Mouse (Mus musculus) CH12.LX (cell line): ENCODE measurements around the gene Gclm. TPM values are rescaled to one million over a fixed set of nuclear protein-coding genes. Genes with fewer than 3 reads are reported as not detected.

Experiments used
- DNase-seq: peaks from one replicate; pipeline ENCODE4 v3.0.0-alpha.2; 2013; ENCODE audit errors: extremely low read depth
- H3K27ac ChIP-seq: 2 replicates; pipeline ENCODE4 v1.5.1; 2012; ENCODE audit warnings: low read depth, mild to moderate bottlenecking, control low read depth, moderate library complexity; ENCODE audit not compliant: insufficient read depth
- H3K27me3 ChIP-seq: replicated peaks from 2 replicates; pipeline ENCODE3; 2012; ENCODE audit warnings: inconsistent platforms
- H3K36me3 ChIP-seq, 2 experiments: replicated peaks in 1 of 2; 2 replicates each; pipeline versions ENCODE3 to v1.6.1; 2012; ENCODE audit warnings: inconsistent platforms in 1 of 2, low read length in 1 of 2, mild to moderate bottlenecking in 1 of 2, mixed read lengths in 1 of 2, moderate library complexity in 1 of 2; ENCODE audit not compliant: control insufficient read depth in 1 of 2, insufficient read depth in 1 of 2
- H3K4me1 ChIP-seq, 2 experiments: 2 replicates each; pipeline ENCODE4 v1.6.1; 2012; ENCODE audit warnings: inconsistent platforms in 1 of 2, moderate library complexity in 1 of 2; ENCODE audit not compliant: insufficient read depth in 2 of 2, control insufficient read depth in 1 of 2
- H3K4me2 ChIP-seq: 2 replicates; pipeline ENCODE4 v1.6.1; 2012; ENCODE audit warnings: low read depth, mild to moderate bottlenecking, control low read depth; ENCODE audit not compliant: poor library complexity, insufficient read depth, severe bottlenecking
- H3K4me3 ChIP-seq, 3 experiments: fragments of 150-350 bp in 1 of 3; sonication (generic) in 1 of 3; replicated peaks in 1 of 3; 2 replicates each; pipeline versions ENCODE3 to v1.5.1; 2011 to 2012; ENCODE audit warnings: low read depth in 2 of 3, low read length in 2 of 3, mild to moderate bottlenecking in 2 of 3, moderate library complexity in 2 of 3, control low read depth in 1 of 3, improper control_type of control experiment in 1 of 3, inconsistent platforms in 1 of 3, mixed read lengths in 1 of 3; ENCODE audit not compliant: poor library complexity in 1 of 3
- H3K79me2 ChIP-seq: replicated peaks from 2 replicates; pipeline ENCODE4 v1.6.1; 2012; ENCODE audit warnings: mild to moderate bottlenecking, moderate library complexity; ENCODE audit not compliant: control insufficient read depth, poor library complexity, insufficient read depth, severe bottlenecking; ENCODE audit errors: extremely low read depth
- H3K9ac ChIP-seq: 2 replicates; pipeline ENCODE4 v1.6.1; 2012; ENCODE audit warnings: low read depth, mild to moderate bottlenecking, control low read depth, moderate library complexity; ENCODE audit not compliant: insufficient read depth
- H3K9me3 ChIP-seq: replicated peaks from 2 replicates; pipeline ENCODE3; 2012; ENCODE audit warnings: low read length, inconsistent platforms, mixed read lengths
- BHLHE40 ChIP-seq: IDR thresholded peaks from 2 replicates; pipeline ENCODE4 v1.6.1; 2011; ENCODE audit warnings: mild to moderate bottlenecking, low read depth, low read length, improper control_type of control experiment
- CHD1 ChIP-seq: IDR thresholded peaks from 2 replicates; pipeline ENCODE4 v1.6.1; 2012; ENCODE audit warnings: low read depth, low read length, improper control_type of control experiment, inconsistent platforms
- CHD2 ChIP-seq: IDR thresholded peaks from 2 replicates; pipeline ENCODE4 v1.6.1; 2011; ENCODE audit warnings: low read length, improper control_type of control experiment
- CTCF ChIP-seq, 2 experiments: IDR thresholded peaks in 1 of 2; conservative IDR thresholded peaks in 1 of 2; 2 replicates each; pipeline ENCODE4 v1.5.1; 2011 to 2012; ENCODE audit warnings: low read depth in 2 of 2, low read length in 2 of 2, improper control_type of control experiment in 1 of 2, inconsistent platforms in 1 of 2, mild to moderate bottlenecking in 1 of 2, moderate library complexity in 1 of 2
- E2F4 ChIP-seq: IDR thresholded peaks from 2 replicates; pipeline ENCODE4 v1.6.1; 2011; ENCODE audit warnings: low read depth, low read length, improper control_type of control experiment; ENCODE audit not compliant: insufficient replicate concordance
- ELF1 ChIP-seq: IDR thresholded peaks from 2 replicates; pipeline ENCODE4 v1.6.1; 2014; ENCODE audit warnings: low read depth, mild to moderate bottlenecking, inconsistent platforms, low read length, improper control_type of control experiment
- EP300 ChIP-seq: IDR thresholded peaks from 2 replicates; pipeline ENCODE4 v1.6.1; 2011; ENCODE audit warnings: low read length, improper control_type of control experiment
- ETS1 ChIP-seq: conservative IDR thresholded peaks from 2 replicates; pipeline ENCODE4 v1.6.1; 2012; ENCODE audit warnings: low read depth, mild to moderate bottlenecking, inconsistent platforms, low read length, improper control_type of control experiment, moderate library complexity
- GABPA ChIP-seq: IDR thresholded peaks from 2 replicates; pipeline ENCODE4 v1.6.1; 2012; ENCODE audit warnings: low read depth, low read length, improper control_type of control experiment, inconsistent platforms; ENCODE audit not compliant: insufficient replicate concordance
- HCFC1 ChIP-seq: IDR thresholded peaks from 2 replicates; pipeline ENCODE4 v1.6.1; 2012; ENCODE audit warnings: low read depth, mild to moderate bottlenecking, inconsistent platforms, low read length, improper control_type of control experiment
- IRF4 ChIP-seq: IDR thresholded peaks from 2 replicates; pipeline ENCODE4 v1.6.1; 2014; ENCODE audit warnings: low read depth, mild to moderate bottlenecking, inconsistent platforms, low read length, improper control_type of control experiment
- JUN ChIP-seq: IDR thresholded peaks from 2 replicates; pipeline ENCODE4 v1.6.1; 2011; ENCODE audit warnings: low read depth, mild to moderate bottlenecking, low read length, improper control_type of control experiment, moderate library complexity; ENCODE audit not compliant: insufficient read depth
- JUND ChIP-seq: conservative IDR thresholded peaks from 2 replicates; pipeline ENCODE4 v1.6.1; 2011; ENCODE audit warnings: low read depth, low read length, improper control_type of control experiment
- KAT2A ChIP-seq: IDR thresholded peaks from 2 replicates; pipeline ENCODE4 v1.6.1; 2012; ENCODE audit warnings: low read length, improper control_type of control experiment, inconsistent platforms; ENCODE audit not compliant: insufficient replicate concordance
- MAFK ChIP-seq: IDR thresholded peaks from 2 replicates; pipeline ENCODE4 v1.6.1; 2011; ENCODE audit warnings: low read length, improper control_type of control experiment; ENCODE audit not compliant: insufficient replicate concordance
- MAX ChIP-seq: IDR thresholded peaks from 2 replicates; pipeline ENCODE4 v1.6.1; 2011; ENCODE audit warnings: low read length, improper control_type of control experiment
- MAZ ChIP-seq: IDR thresholded peaks from 2 replicates; pipeline ENCODE4 v1.6.1; 2012; ENCODE audit warnings: low read depth, mild to moderate bottlenecking, inconsistent platforms, low read length, improper control_type of control experiment, moderate library complexity
- MEF2A ChIP-seq: IDR thresholded peaks from 2 replicates; pipeline ENCODE4 v1.6.1; 2014; ENCODE audit warnings: low read depth, mild to moderate bottlenecking, inconsistent platforms, low read length, improper control_type of control experiment, borderline replicate concordance
- MXI1 ChIP-seq: IDR thresholded peaks from 2 replicates; pipeline ENCODE4 v1.6.1; 2011; ENCODE audit warnings: mild to moderate bottlenecking, low read depth, low read length, improper control_type of control experiment
- MYC ChIP-seq: IDR thresholded peaks from 2 replicates; pipeline ENCODE4 v1.6.1; 2011; ENCODE audit warnings: low read depth, mild to moderate bottlenecking, improper control_type of control experiment, low read length
- NELFE ChIP-seq: IDR thresholded peaks from 2 replicates; pipeline ENCODE4 v1.6.1; 2011; ENCODE audit warnings: low read depth, low read length, improper control_type of control experiment
- NRF1 ChIP-seq: IDR thresholded peaks from 2 replicates; pipeline ENCODE4 v1.6.1; 2014; ENCODE audit warnings: low read depth, mild to moderate bottlenecking, inconsistent platforms, low read length, improper control_type of control experiment, moderate library complexity
- PAX5 ChIP-seq: IDR thresholded peaks from 2 replicates; pipeline ENCODE4 v1.6.1; 2012; ENCODE audit warnings: low read length, inconsistent platforms, mixed read lengths
- POLR2A ChIP-seq: IDR thresholded peaks from 2 replicates; pipeline ENCODE4 v1.6.1; 2011; ENCODE audit warnings: low read depth, mild to moderate bottlenecking, improper control_type of control experiment, low read length
- POLR2AphosphoS2 ChIP-seq: IDR thresholded peaks from 2 replicates; pipeline ENCODE4 v1.6.1; 2011; ENCODE audit warnings: low read depth, low read length, improper control_type of control experiment
- RAD21 ChIP-seq: IDR thresholded peaks from 2 replicates; pipeline ENCODE4 v1.6.1; 2011; ENCODE audit warnings: low read depth, mild to moderate bottlenecking, low read length, improper control_type of control experiment, moderate library complexity
- RCOR1 ChIP-seq: conservative IDR thresholded peaks from 2 replicates; pipeline ENCODE4 v1.6.1; 2012; ENCODE audit warnings: low read depth, mild to moderate bottlenecking, inconsistent platforms, low read length, improper control_type of control experiment
- SIN3A ChIP-seq: IDR thresholded peaks from 2 replicates; pipeline ENCODE4 v1.6.1; 2012; ENCODE audit warnings: low read length, improper control_type of control experiment, inconsistent platforms
- SMC3 ChIP-seq: IDR thresholded peaks from 2 replicates; pipeline ENCODE4 v1.6.1; 2011; ENCODE audit warnings: low read depth, low read length, improper control_type of control experiment
- TBP ChIP-seq: conservative IDR thresholded peaks from 2 replicates; pipeline ENCODE4 v1.6.1; 2011; ENCODE audit warnings: low read depth, low read length, improper control_type of control experiment
- TCF12 ChIP-seq: IDR thresholded peaks from 2 replicates; pipeline ENCODE4 v1.6.1; 2014; ENCODE audit warnings: low read depth, mild to moderate bottlenecking, inconsistent platforms, low read length, improper control_type of control experiment
- UBTF ChIP-seq: IDR thresholded peaks from 2 replicates; pipeline ENCODE4 v1.6.1; 2012; ENCODE audit warnings: low read depth, mild to moderate bottlenecking, inconsistent platforms, low read length, improper control_type of control experiment, moderate library complexity
- USF1 ChIP-seq: IDR thresholded peaks from 2 replicates; pipeline ENCODE4 v1.6.1; 2014; ENCODE audit warnings: low read depth, mild to moderate bottlenecking, inconsistent platforms, low read length, improper control_type of control experiment
- USF2 ChIP-seq: conservative IDR thresholded peaks from 2 replicates; pipeline ENCODE4 v1.6.1; 2011; ENCODE audit warnings: low read depth, low read length, improper control_type of control experiment
- ZC3H11A ChIP-seq: IDR thresholded peaks from 2 replicates; pipeline ENCODE4 v1.6.1; 2012; ENCODE audit warnings: low read depth, mild to moderate bottlenecking, inconsistent platforms, low read length, improper control_type of control experiment
- ZKSCAN1 ChIP-seq: IDR thresholded peaks from 2 replicates; pipeline ENCODE4 v1.6.1; 2012; ENCODE audit warnings: low read depth, inconsistent platforms, low read length, improper control_type of control experiment, borderline replicate concordance
- ZMIZ1 ChIP-seq: IDR thresholded peaks from 2 replicates; pipeline ENCODE4 v1.6.1; 2012; ENCODE audit warnings: low read depth, mild to moderate bottlenecking, inconsistent platforms, low read length, improper control_type of control experiment
- ZNF384 ChIP-seq: IDR thresholded peaks from 2 replicates; pipeline ENCODE4 v1.6.1; 2012; ENCODE audit warnings: low read depth, low read length, improper control_type of control experiment, inconsistent platforms
- dilution Hi-C: fragments of 300-500 bp; cut with MboI; formaldehyde crosslinking; loops from 2 replicates; pipeline ENCODE4 v1.14.3; 2020; ENCODE audit warnings: low sequenced_read_pairs; ENCODE audit not compliant: extremely low pct_unique_long_range_greater_than_20kb, extremely low pct_ligation_motif_present
- in situ Hi-C: fragments of 300-500 bp; cut with MboI; formaldehyde crosslinking; loops from 3 replicates; pipeline ENCODE4 v1.14.3; 2019; ENCODE audit warnings: low sequenced_read_pairs, low pct_ligation_motif_present, low pct_unique_long_range_greater_than_20kb, mixed read lengths
- polyA plus RNA-seq: library from polyadenylated mRNA; unstranded; fragments of >175 nt; gene quantifications from 2 replicates; pipeline ENCODE4 v1.2.1, GENCODE M21; 2012; ENCODE audit warnings: low read depth; ENCODE audit not compliant: insufficient read length
- total RNA-seq, 2 experiments: library from RNA; depleted of rRNA; stranded (reverse); fragments of 300-350 nt in 1 of 2; fragments of >200 nt in 1 of 2; gene quantifications; 2 replicates each; pipeline ENCODE4 v1.2.3; 2012 to 2014

Gene Gclm
- total and polyA plus RNA-seq, 3 experiments, result 26.1 to 195 (median 108) TPM

GRCm38 (mm10) chr3:122274241-122275024 lies 29.1 kb downstream of the Gclm start, which contains the start of gene Dnttip2:
Gene Dnttip2 (plus strand): TSS chr3:122274388.
- Histone ChIP-seq H3K27me3 (no peaks in the 10 kb centered on the region), H3K36me3 (peaks cover 31 to 44% of the 10 kb centered on the region in 2 experiments), H3K4me1 (peaks cover 7 to 45% of the 10 kb centered on the region in 2 experiments), H3K79me2 (peaks cover 45% of the 10 kb centered on the region), H3K4me2 (peak within 1 kb of the TSS; percentile 95), H3K9me3 (no peaks in the 10 kb centered on the region), H3K27ac (peak within 1 kb of the TSS; percentile 35), H3K4me3 (peak within 1 kb of the TSS; percentile 90 to 97 (median 92)), H3K9ac (peak within 1 kb of the TSS; percentile 81)
- in situ Hi-C loops (loop anchor here (25.0 kb wide), 1 partner anchor 638 kb away; the partner anchor contains the start of genes 1810037I17Rik and Gm10959), dilution Hi-C loops (no loop called here)
- TF ChIP-seq KAT2A (peak; percentile 96; the same call in 1 of the 2 replicates), ELF1 (peak; percentile 92), SIN3A (peak; percentile 95), TBP (peak; percentile 78), ZC3H11A (no peak), SMC3 (no peak; the same call in 1 of the 2 replicates), RAD21 (no peak), POLR2A (peak; percentile 96), TCF12 (peak; percentile 88), JUN (no peak), ETS1 (peak; percentile 24; the same call in 1 of the 2 replicates), BHLHE40 (peak; percentile 66), MXI1 (peak; percentile 93), MYC (peak; percentile 87), CTCF (conservative IDR thresholded peaks at IDR 0.05 in 1 of 2, IDR thresholded peaks at IDR 0.05 in 1 of 2; ENCODE audit: low read depth in 2 of 2, low read length in 2 of 2) (no peak), USF1 (no peak), ZKSCAN1 (no peak), JUND (no peak), POLR2AphosphoS2 (peak; percentile 90; the same call in 1 of the 2 replicates), ZMIZ1 (peak; percentile 88), MEF2A (peak; percentile 87), IRF4 (peak; percentile 80), NELFE (peak; percentile 82), E2F4 (no peak), PAX5 (no peak), RCOR1 (peak; percentile 80; the same call in 1 of the 2 replicates), MAX (peak; percentile 82), MAFK (no peak), NRF1 (peak; percentile 58), USF2 (no peak), MAZ (peak; percentile 87), EP300 (no peak), HCFC1 (peak; percentile 94), CHD2 (peak; percentile 72; the same call in 1 of the 2 replicates), GABPA (peak; percentile 79; the same call in 1 of the 2 replicates), ZNF384 (no peak), UBTF (no peak), CHD1 (no peak)
- peak; percentile 96 for DNase-seq
